Mouse (Mus musculus): ENCODE data around the gene Adm.

DNA sequence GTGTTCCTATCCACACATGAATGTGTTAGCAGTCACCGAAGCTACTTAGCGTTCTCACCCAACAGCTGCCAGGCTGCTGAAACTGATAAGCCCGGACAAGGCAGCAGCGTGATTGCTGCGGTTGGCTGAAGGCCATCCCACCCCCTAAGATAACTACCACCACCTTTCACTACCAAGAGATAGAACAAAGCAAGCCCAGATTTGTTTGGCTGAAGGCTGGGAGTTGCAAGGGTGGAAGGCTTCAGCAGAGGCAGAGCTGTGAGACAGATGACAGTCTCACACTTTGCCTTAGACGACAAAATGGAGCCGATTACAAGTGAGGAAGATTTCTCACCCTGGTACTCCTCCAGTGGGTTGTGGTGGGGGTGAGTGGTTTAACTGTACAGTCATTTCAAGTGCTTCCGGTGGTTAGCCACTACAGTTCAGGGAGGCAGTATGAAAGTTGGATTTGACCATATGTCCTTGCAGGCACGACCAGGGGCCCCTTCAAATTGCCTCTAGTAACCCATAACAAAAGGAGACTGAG is 8.3 kb upstream of the Adm start:
- TF ChIP-seq CTCF (IDR thresholded peaks at IDR 0.05; ENCODE audit: low read depth, low read length) (no peak), POLR2A (IDR thresholded peaks at IDR 0.05; ENCODE audit: extremely low read depth, insufficient read depth, low read length) (no peak)
